Mouse (Mus musculus) limb, embryonic 10.5 days (tissue): ENCODE measurements around the gene Mcpt1. TPM values are rescaled to one million over a fixed set of nuclear protein-coding genes. Genes with fewer than 3 reads are reported as not detected.

Experiments
- polyA plus RNA-seq: library from polyadenylated mRNA; unstranded; fragments of >200 nt; fragmentation: Nextera tagmentation; extraction: Ambion mirVana; gene quantifications from 2 replicates; pipeline ENCODE4 v1.2.1, GENCODE M21; 2016

Mcpt1 gene
- polyA plus RNA-seq, 1 experiment from 2014 or later = not detected

Other genes with a start within 250 kb of the Mcpt1 start
- gene Adcy4, start 233.9 kb upstream of the Mcpt1 start, polyA plus RNA-seq = 7.7 and 13.3 TPM in 2 replicates
- 25.3 and 29.3 TPM in 2 replicates for gene Ripk3, start 229.1 kb upstream of the Mcpt1 start, polyA plus RNA-seq
- 106 and 157 TPM in 2 replicates for gene Nfatc4, start 194.8 kb upstream of the Mcpt1 start, polyA plus RNA-seq
- gene Nynrin, start 164.0 kb upstream of the Mcpt1 start, polyA plus RNA-seq = 31.1 and 44.4 TPM in 2 replicates
- gene Cbln3, start 133.6 kb upstream of the Mcpt1 start, polyA plus RNA-seq = 0.15 and 0.31 TPM in 2 replicates
- 35.0 and 38.8 TPM in 2 replicates for gene Khnyn, start 133.0 kb upstream of the Mcpt1 start, polyA plus RNA-seq
- gene Sdr39u1, start 117.7 kb upstream of the Mcpt1 start, polyA plus RNA-seq = 55.0 and 70.3 TPM in 2 replicates
- gene Cma1, start 73.3 kb upstream of the Mcpt1 start, polyA plus RNA-seq = not detected in 2 replicates
- gene Cma2, start 67.0 kb upstream of the Mcpt1 start, polyA plus RNA-seq = not detected in 2 replicates
- not detected in 2 replicates for gene Mcpt9, start 12.5 kb downstream of the Mcpt1 start, polyA plus RNA-seq
- not detected in 2 replicates for gene Mcpt2, start 24.1 kb downstream of the Mcpt1 start, polyA plus RNA-seq
- gene Mcpt4, start 44.3 kb downstream of the Mcpt1 start, polyA plus RNA-seq = not detected in 2 replicates
- not detected in 2 replicates for gene Mcpt8, start 67.3 kb downstream of the Mcpt1 start, polyA plus RNA-seq
- not detected in 2 replicates for gene Ctsg, start 84.6 kb downstream of the Mcpt1 start, polyA plus RNA-seq
- not detected in 2 replicates for gene Gzme, start 102.7 kb downstream of the Mcpt1 start, polyA plus RNA-seq
- not detected in 2 replicates for gene Gzmd, start 114.6 kb downstream of the Mcpt1 start, polyA plus RNA-seq
- not detected in 2 replicates for gene Gzmg, start 141.6 kb downstream of the Mcpt1 start, polyA plus RNA-seq
- gene Gzmn, start 156.6 kb downstream of the Mcpt1 start, polyA plus RNA-seq = not detected in 2 replicates
- not detected in 2 replicates for gene Gzmf, start 193.4 kb downstream of the Mcpt1 start, polyA plus RNA-seq
- 0.23 and 0.28 TPM in 2 replicates for gene Gzmc, start 216.7 kb downstream of the Mcpt1 start, polyA plus RNA-seq
- not detected in 2 replicates for gene Gzmb, start 244.3 kb downstream of the Mcpt1 start, polyA plus RNA-seq